Mouse (Mus musculus) CH12.LX (cell line): ENCODE results near the gene Vamp8. TPM values are rescaled to one million over a fixed set of nuclear protein-coding genes. Genes with fewer than 3 reads are reported as not detected.

Source experiments
- DNase-seq: peaks from one replicate; pipeline ENCODE4 v3.0.0-alpha.2; 2013; ENCODE audit errors: extremely low read depth
- H3K27ac ChIP-seq: 2 replicates; pipeline ENCODE4 v1.5.1; 2012; ENCODE audit warnings: low read depth, mild to moderate bottlenecking, control low read depth, moderate library complexity; ENCODE audit not compliant: insufficient read depth
- H3K27me3 ChIP-seq: replicated peaks from 2 replicates; pipeline ENCODE3; 2012; ENCODE audit warnings: inconsistent platforms
- H3K36me3 ChIP-seq, 2 experiments: replicated peaks in 1 of 2; 2 replicates each; pipeline versions ENCODE3 to v1.6.1; 2012; ENCODE audit warnings: inconsistent platforms in 1 of 2, low read length in 1 of 2, mild to moderate bottlenecking in 1 of 2, mixed read lengths in 1 of 2, moderate library complexity in 1 of 2; ENCODE audit not compliant: control insufficient read depth in 1 of 2, insufficient read depth in 1 of 2
- H3K4me1 ChIP-seq, 2 experiments: 2 replicates each; pipeline ENCODE4 v1.6.1; 2012; ENCODE audit warnings: inconsistent platforms in 1 of 2, moderate library complexity in 1 of 2; ENCODE audit not compliant: insufficient read depth in 2 of 2, control insufficient read depth in 1 of 2
- H3K4me2 ChIP-seq: 2 replicates; pipeline ENCODE4 v1.6.1; 2012; ENCODE audit warnings: low read depth, mild to moderate bottlenecking, control low read depth; ENCODE audit not compliant: poor library complexity, insufficient read depth, severe bottlenecking
- H3K4me3 ChIP-seq, 3 experiments: fragments of 150-350 bp in 1 of 3; sonication (generic) in 1 of 3; replicated peaks in 1 of 3; 2 replicates each; pipeline versions ENCODE3 to v1.5.1; 2011 to 2012; ENCODE audit warnings: low read depth in 2 of 3, low read length in 2 of 3, mild to moderate bottlenecking in 2 of 3, moderate library complexity in 2 of 3, control low read depth in 1 of 3, improper control_type of control experiment in 1 of 3, inconsistent platforms in 1 of 3, mixed read lengths in 1 of 3; ENCODE audit not compliant: poor library complexity in 1 of 3
- H3K79me2 ChIP-seq: replicated peaks from 2 replicates; pipeline ENCODE4 v1.6.1; 2012; ENCODE audit warnings: mild to moderate bottlenecking, moderate library complexity; ENCODE audit not compliant: control insufficient read depth, poor library complexity, insufficient read depth, severe bottlenecking; ENCODE audit errors: extremely low read depth
- H3K9ac ChIP-seq: 2 replicates; pipeline ENCODE4 v1.6.1; 2012; ENCODE audit warnings: low read depth, mild to moderate bottlenecking, control low read depth, moderate library complexity; ENCODE audit not compliant: insufficient read depth
- H3K9me3 ChIP-seq: replicated peaks from 2 replicates; pipeline ENCODE3; 2012; ENCODE audit warnings: low read length, inconsistent platforms, mixed read lengths
- CHD2 ChIP-seq: IDR thresholded peaks from 2 replicates; pipeline ENCODE4 v1.6.1; 2011; ENCODE audit warnings: low read length, improper control_type of control experiment
- CTCF ChIP-seq, 2 experiments: IDR thresholded peaks in 1 of 2; conservative IDR thresholded peaks in 1 of 2; 2 replicates each; pipeline ENCODE4 v1.5.1; 2011 to 2012; ENCODE audit warnings: low read depth in 2 of 2, low read length in 2 of 2, improper control_type of control experiment in 1 of 2, inconsistent platforms in 1 of 2, mild to moderate bottlenecking in 1 of 2, moderate library complexity in 1 of 2
- ELF1 ChIP-seq: IDR thresholded peaks from 2 replicates; pipeline ENCODE4 v1.6.1; 2014; ENCODE audit warnings: low read depth, mild to moderate bottlenecking, inconsistent platforms, low read length, improper control_type of control experiment
- EP300 ChIP-seq: IDR thresholded peaks from 2 replicates; pipeline ENCODE4 v1.6.1; 2011; ENCODE audit warnings: low read length, improper control_type of control experiment
- ETS1 ChIP-seq: conservative IDR thresholded peaks from 2 replicates; pipeline ENCODE4 v1.6.1; 2012; ENCODE audit warnings: low read depth, mild to moderate bottlenecking, inconsistent platforms, low read length, improper control_type of control experiment, moderate library complexity
- GABPA ChIP-seq: IDR thresholded peaks from 2 replicates; pipeline ENCODE4 v1.6.1; 2012; ENCODE audit warnings: low read depth, low read length, improper control_type of control experiment, inconsistent platforms; ENCODE audit not compliant: insufficient replicate concordance
- HCFC1 ChIP-seq: IDR thresholded peaks from 2 replicates; pipeline ENCODE4 v1.6.1; 2012; ENCODE audit warnings: low read depth, mild to moderate bottlenecking, inconsistent platforms, low read length, improper control_type of control experiment
- JUN ChIP-seq: IDR thresholded peaks from 2 replicates; pipeline ENCODE4 v1.6.1; 2011; ENCODE audit warnings: low read depth, mild to moderate bottlenecking, low read length, improper control_type of control experiment, moderate library complexity; ENCODE audit not compliant: insufficient read depth
- JUND ChIP-seq: conservative IDR thresholded peaks from 2 replicates; pipeline ENCODE4 v1.6.1; 2011; ENCODE audit warnings: low read depth, low read length, improper control_type of control experiment
- MAFK ChIP-seq: IDR thresholded peaks from 2 replicates; pipeline ENCODE4 v1.6.1; 2011; ENCODE audit warnings: low read length, improper control_type of control experiment; ENCODE audit not compliant: insufficient replicate concordance
- MAX ChIP-seq: IDR thresholded peaks from 2 replicates; pipeline ENCODE4 v1.6.1; 2011; ENCODE audit warnings: low read length, improper control_type of control experiment
- MXI1 ChIP-seq: IDR thresholded peaks from 2 replicates; pipeline ENCODE4 v1.6.1; 2011; ENCODE audit warnings: mild to moderate bottlenecking, low read depth, low read length, improper control_type of control experiment
- MYC ChIP-seq: IDR thresholded peaks from 2 replicates; pipeline ENCODE4 v1.6.1; 2011; ENCODE audit warnings: low read depth, mild to moderate bottlenecking, improper control_type of control experiment, low read length
- NELFE ChIP-seq: IDR thresholded peaks from 2 replicates; pipeline ENCODE4 v1.6.1; 2011; ENCODE audit warnings: low read depth, low read length, improper control_type of control experiment
- NRF1 ChIP-seq: IDR thresholded peaks from 2 replicates; pipeline ENCODE4 v1.6.1; 2014; ENCODE audit warnings: low read depth, mild to moderate bottlenecking, inconsistent platforms, low read length, improper control_type of control experiment, moderate library complexity
- POLR2A ChIP-seq: IDR thresholded peaks from 2 replicates; pipeline ENCODE4 v1.6.1; 2011; ENCODE audit warnings: low read depth, mild to moderate bottlenecking, improper control_type of control experiment, low read length
- RAD21 ChIP-seq: IDR thresholded peaks from 2 replicates; pipeline ENCODE4 v1.6.1; 2011; ENCODE audit warnings: low read depth, mild to moderate bottlenecking, low read length, improper control_type of control experiment, moderate library complexity
- RCOR1 ChIP-seq: conservative IDR thresholded peaks from 2 replicates; pipeline ENCODE4 v1.6.1; 2012; ENCODE audit warnings: low read depth, mild to moderate bottlenecking, inconsistent platforms, low read length, improper control_type of control experiment
- SMC3 ChIP-seq: IDR thresholded peaks from 2 replicates; pipeline ENCODE4 v1.6.1; 2011; ENCODE audit warnings: low read depth, low read length, improper control_type of control experiment
- TBP ChIP-seq: conservative IDR thresholded peaks from 2 replicates; pipeline ENCODE4 v1.6.1; 2011; ENCODE audit warnings: low read depth, low read length, improper control_type of control experiment
- UBTF ChIP-seq: IDR thresholded peaks from 2 replicates; pipeline ENCODE4 v1.6.1; 2012; ENCODE audit warnings: low read depth, mild to moderate bottlenecking, inconsistent platforms, low read length, improper control_type of control experiment, moderate library complexity
- USF2 ChIP-seq: conservative IDR thresholded peaks from 2 replicates; pipeline ENCODE4 v1.6.1; 2011; ENCODE audit warnings: low read depth, low read length, improper control_type of control experiment
- ZC3H11A ChIP-seq: IDR thresholded peaks from 2 replicates; pipeline ENCODE4 v1.6.1; 2012; ENCODE audit warnings: low read depth, mild to moderate bottlenecking, inconsistent platforms, low read length, improper control_type of control experiment
- ZNF384 ChIP-seq: IDR thresholded peaks from 2 replicates; pipeline ENCODE4 v1.6.1; 2012; ENCODE audit warnings: low read depth, low read length, improper control_type of control experiment, inconsistent platforms
- dilution Hi-C: fragments of 300-500 bp; cut with MboI; formaldehyde crosslinking; loops from 2 replicates; pipeline ENCODE4 v1.14.3; 2020; ENCODE audit warnings: low sequenced_read_pairs; ENCODE audit not compliant: extremely low pct_unique_long_range_greater_than_20kb, extremely low pct_ligation_motif_present
- in situ Hi-C: fragments of 300-500 bp; cut with MboI; formaldehyde crosslinking; loops from 3 replicates; pipeline ENCODE4 v1.14.3; 2019; ENCODE audit warnings: low sequenced_read_pairs, low pct_ligation_motif_present, low pct_unique_long_range_greater_than_20kb, mixed read lengths
- polyA plus RNA-seq: library from polyadenylated mRNA; unstranded; fragments of >175 nt; gene quantifications from 2 replicates; pipeline ENCODE4 v1.2.1, GENCODE M21; 2012; ENCODE audit warnings: low read depth; ENCODE audit not compliant: insufficient read length
- total RNA-seq, 2 experiments: library from RNA; depleted of rRNA; stranded (reverse); fragments of 300-350 nt in 1 of 2; fragments of >200 nt in 1 of 2; gene quantifications; 2 replicates each; pipeline ENCODE4 v1.2.3; 2012 to 2014

The Vamp8 gene
- total and polyA plus RNA-seq, 3 experiments = 98.9 to 130 (median 110) TPM

DNA sequence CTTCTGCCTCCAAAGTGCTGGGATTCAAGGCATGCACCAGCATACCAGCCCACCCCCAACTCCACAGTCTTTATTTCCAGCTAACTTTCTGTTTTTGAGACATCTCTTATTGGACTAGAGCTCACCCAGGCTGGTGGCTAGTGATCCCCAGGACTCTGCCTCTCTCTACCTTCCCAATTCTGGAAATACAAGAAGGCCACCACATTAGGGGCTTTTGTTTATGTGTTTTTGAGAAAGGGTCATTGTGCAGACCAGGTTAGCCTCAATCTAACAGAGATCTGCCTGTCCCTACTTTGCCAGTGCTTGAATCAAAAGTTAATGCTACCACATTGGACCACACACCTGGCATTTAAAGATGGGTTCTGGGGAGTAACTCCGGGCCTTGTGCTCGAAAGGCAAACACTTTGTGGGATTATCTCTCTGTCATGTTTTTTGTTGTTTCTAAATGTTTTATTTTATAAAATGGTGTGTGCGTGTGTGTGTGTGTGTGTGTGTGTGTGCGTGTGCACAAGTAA, 23.0 kb downstream of the Vamp8 start:
- H3K4me3 ChIP-seq = no peak overlapping the region
- in situ Hi-C loops (no loop called here), dilution Hi-C loops (no loop called here)
- H3K9me3 ChIP-seq = no peaks in the 10 kb centered on the region
- H3K27ac ChIP-seq = no peak overlapping the region
- no peak overlapping the region for H3K9ac ChIP-seq
- peaks cover 0 to 3% of the 10 kb centered on the region in 2 experiments; a peak in 1 of 4 replicates for H3K4me1 ChIP-seq
- peaks cover 3% of the 10 kb centered on the region for H3K27me3 ChIP-seq
- H3K4me2 ChIP-seq = no peak overlapping the region
- no peak for DNase-seq
- no peaks in the 10 kb centered on the region for H3K36me3 ChIP-seq
- H3K79me2 ChIP-seq = no peaks in the 10 kb centered on the region
- TF ChIP-seq MAX (no peak), ZNF384 (no peak), JUN (no peak), EP300 (no peak), ZC3H11A (no peak), GABPA (no peak), NELFE (no peak), MYC (no peak), JUND (no peak), RCOR1 (no peak)

DNA sequence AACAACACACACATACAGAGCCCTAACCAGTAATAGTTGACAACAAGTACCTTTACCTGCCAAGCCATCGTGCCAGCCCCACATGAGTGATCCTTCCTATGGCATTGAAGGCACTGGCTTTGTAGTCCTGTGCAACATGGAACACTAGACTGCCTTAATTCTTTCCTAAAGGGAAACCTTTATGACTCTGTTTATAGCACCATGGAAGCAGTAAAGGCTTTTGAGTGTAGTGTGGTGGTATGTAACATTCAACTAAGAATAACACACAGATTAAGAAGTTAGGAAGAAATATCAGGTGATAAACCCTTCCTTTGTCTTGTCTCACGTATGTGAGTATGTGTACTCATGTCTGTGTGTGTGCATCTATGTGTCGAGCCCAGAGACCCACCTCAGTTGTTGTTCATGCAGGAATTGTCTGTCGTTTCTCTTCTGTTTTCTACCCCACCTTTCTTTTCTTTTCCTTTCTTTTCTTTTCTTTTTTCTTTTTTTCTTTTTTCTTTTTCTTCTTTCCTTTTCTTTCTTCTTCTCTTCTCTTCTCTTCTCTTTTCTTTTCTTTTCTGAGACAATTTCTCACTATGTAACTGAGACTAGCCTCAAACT, 23.6 kb downstream of the Vamp8 start, which contains the start of gene Rnf181:
Gene Rnf181, minus strand, starts transcription at position 113 of the 600 bp plus-strand sequence.
- Histone ChIP-seq H3K4me2 (no peak within 1 kb of the TSS), H3K9ac (no peak within 1 kb of the TSS), H3K27ac (no peak within 1 kb of the TSS), H3K4me3 (no peak within 1 kb of the TSS), H3K36me3 (no peaks in the 10 kb centered on the region), H3K4me1 (peaks cover 0 to 3% of the 10 kb centered on the region in 2 experiments; a peak in 1 of 4 replicates), H3K9me3 (no peaks in the 10 kb centered on the region), H3K27me3 (peaks cover 3% of the 10 kb centered on the region), H3K79me2 (peaks cover 2% of the 10 kb centered on the region)
- no peak for DNase-seq
- in situ Hi-C loops = no loop called here
- TF ChIP-seq ELF1 (no peak), RAD21 (no peak), JUN (no peak), TBP (no peak), MAX (no peak), USF2 (no peak), NRF1 (no peak), SMC3 (no peak), POLR2A (no peak), MAFK (no peak), ZC3H11A (no peak), UBTF (no peak), CHD2 (no peak), MXI1 (no peak), NELFE (no peak), ETS1 (no peak), GABPA (no peak), HCFC1 (no peak), CTCF (conservative IDR thresholded peaks at IDR 0.05 in 1 of 2, IDR thresholded peaks at IDR 0.05 in 1 of 2; ENCODE audit: low read depth in 2 of 2, low read length in 2 of 2) (no peak), JUND (no peak)
- dilution Hi-C loops = no loop called here
